Comparison of ENCODE assay signal across 11 mouse cellular contexts in the genomic region with DNA sequence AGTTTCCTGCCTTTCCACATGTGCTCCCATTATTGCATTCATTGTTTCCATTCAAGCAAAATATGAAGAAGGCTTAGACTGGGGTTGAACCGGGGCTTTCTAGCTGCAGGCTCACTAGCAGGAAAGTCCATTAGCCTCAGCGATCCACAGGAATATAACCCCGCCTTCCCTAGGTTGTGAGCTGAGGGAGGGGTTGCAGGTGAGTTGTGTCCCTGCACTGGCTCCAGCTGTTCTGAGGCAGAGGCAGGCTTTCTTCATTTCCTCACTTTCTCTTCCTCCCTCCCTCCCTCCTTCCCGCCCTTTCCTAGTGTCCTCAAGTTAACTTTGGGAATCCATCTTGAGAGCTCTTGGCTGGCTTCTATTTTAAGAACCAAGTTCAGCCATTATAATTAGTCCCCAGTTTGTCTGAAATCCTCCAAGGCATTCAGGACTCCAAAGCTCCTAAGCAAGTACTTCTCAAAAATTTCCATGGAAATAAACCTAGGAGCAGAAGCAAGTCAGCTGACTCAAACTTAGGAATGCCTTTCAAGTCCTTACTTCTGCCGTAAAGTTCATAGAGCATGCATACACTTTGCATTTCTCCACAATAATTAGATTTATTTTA.
DNase-seq lines count a peak whose midpoint lies in the region; ATAC-seq lines count a peak whose summit lies in the region.
"Had no signal": no experiment of that assay in that cellular context is flagged by ENCODE, and none has a peak within 500 bp of the region (broad histone marks: within the 10 kb centered on the region; RNA-seq: fewer than 3 reads in every experiment).

No protein-coding gene starts in this region.

- H3K9ac ChIP-seq in midbrain, embryonic 11.5 days (ENCODE audit: low read length): no peak overlapping the region
- H3K9ac ChIP-seq: lung, embryonic 15.5 days had no signal

- no peak overlapping the region for H3K4me3 ChIP-seq in midbrain, embryonic 11.5 days (ENCODE audit: low read depth, low read length)
- H3K4me3 ChIP-seq: lung, embryonic 15.5 days had no signal

- H3K27ac ChIP-seq in midbrain, embryonic 11.5 days (ENCODE audit: low read depth, low read length): peak overlapping the region; percentile 11; the same call in 1 of the 2 replicates
- H3K27ac ChIP-seq: lung, embryonic 15.5 days had no signal

- H3K36me3 ChIP-seq in midbrain, embryonic 11.5 days (ENCODE audit: control insufficient read depth, insufficient read depth, low read length): no peaks in the 10 kb centered on the region
- H3K36me3 ChIP-seq: lung, embryonic 15.5 days had no signal

- ATAC-seq in frontal cortex, adult (ENCODE audit: low TSS enrichment): peak; percentile 83
- ATAC-seq in midbrain, embryonic 11.5 days (ENCODE audit: low FRiP score): peak; percentile 52; the same call in 1 of the 2 replicates
- no peak for ATAC-seq in erythroblast, adult 5-6 weeks (replicated peaks; ENCODE audit: low FRiP score, poor library complexity, severe bottlenecking)

- H3K4me2 ChIP-seq in midbrain, embryonic 11.5 days: no peak overlapping the region; the same call in 1 of the 2 replicates
- H3K4me2 ChIP-seq: lung, embryonic 15.5 days had no signal

- H3K27me3 ChIP-seq in midbrain, embryonic 11.5 days (ENCODE audit: control insufficient read depth, insufficient read depth, low read length): no peaks in the 10 kb centered on the region
- H3K27me3 ChIP-seq: lung, embryonic 15.5 days had no signal

- WGBS in midbrain, embryonic 11.5 days: 32% methylated on average over 5 of the region's 5 CpGs

- DNase-seq in frontal cortex, postnatal 10 days (ENCODE audit: low spot score in 2 of 2): no peak
- peak; percentile 36 for DNase-seq in retina, embryonic 14.5 days (ENCODE audit: low spot score)
- no peak for DNase-seq in retina, postnatal 1 day
- peak; percentile 90 for DNase-seq in midbrain, embryonic 11.5 days (ENCODE audit: low spot score, missing footprints)
- no peak for DNase-seq in spleen, postnatal 10 days (ENCODE audit: low spot score in 2 of 2)
- no peak for DNase-seq in urinary bladder, postnatal 25 days (ENCODE audit: low spot score)
- DNase-seq: kidney, postnatal 10 days; thymus, postnatal 14 days had no signal

- H3K9me3 ChIP-seq in midbrain, embryonic 11.5 days (ENCODE audit: control insufficient read depth, low read length): no peaks in the 10 kb centered on the region
- H3K9me3 ChIP-seq: lung, embryonic 15.5 days had no signal

- peaks cover 10% of the 10 kb centered on the region for H3K4me1 ChIP-seq in midbrain, embryonic 11.5 days (ENCODE audit: control insufficient read depth, insufficient read depth, low read length)

Comparison
In these comparisons a context has a peak if more than half of its experiments do, and no peak if none do; other contexts are left out.
1. DNase-seq: peak in retina, embryonic 14.5 days (single experiment) and midbrain, embryonic 11.5 days (single experiment); none in frontal cortex, postnatal 10 days (0 of 2), retina, postnatal 1 day (single experiment), spleen, postnatal 10 days (0 of 2) and urinary bladder, postnatal 25 days (single experiment).